Mouse (Mus musculus) thymus, postnatal 25 days (tissue): ENCODE data around the gene Rufy4.

ENCODE experiments used
- DNase-seq: peaks from one replicate; pipeline ENCODE4 v3.0.0; 2022

Gene Rufy4

DNA sequence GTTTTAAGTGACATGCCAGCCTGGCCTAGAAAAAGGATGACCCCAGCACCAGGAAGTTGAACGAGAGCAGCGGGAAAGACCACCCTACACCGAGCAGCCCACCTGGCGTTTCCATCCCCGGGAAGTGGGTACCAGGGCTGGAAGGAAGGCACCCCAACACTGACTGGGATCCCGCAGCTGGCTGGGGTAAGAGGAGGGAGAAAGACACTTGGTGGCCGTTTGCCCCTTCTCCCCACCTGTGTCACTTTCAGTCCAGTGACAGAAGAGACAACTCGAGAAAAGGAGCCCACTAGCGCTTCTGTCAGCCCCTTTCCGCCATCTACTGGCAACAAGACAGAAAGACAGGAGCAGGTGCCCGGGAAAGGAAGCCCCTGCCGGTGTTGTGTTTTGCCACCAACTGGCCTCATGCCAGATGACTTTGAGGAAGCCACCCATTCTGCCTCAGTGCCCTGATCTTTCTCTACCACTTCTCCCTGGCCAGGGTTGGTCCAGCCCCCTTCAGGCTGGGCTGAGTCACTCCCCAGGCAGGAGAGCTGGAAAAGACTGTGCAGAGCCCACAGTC, at the start of gene Rufy4:
Gene Rufy4, plus strand, starts transcription at position 551 of the 562 bp plus-strand sequence.
- peak; percentile 85 for DNase-seq

GRCm38 (mm10) chr1:74076230-74076629, 49.1 kb upstream of the Rufy4 start:
- no peak for DNase-seq

GRCm38 (mm10) chr1:74077353-74077752, 48.0 kb upstream of the Rufy4 start:
- peak; percentile 84 for DNase-seq

DNA sequence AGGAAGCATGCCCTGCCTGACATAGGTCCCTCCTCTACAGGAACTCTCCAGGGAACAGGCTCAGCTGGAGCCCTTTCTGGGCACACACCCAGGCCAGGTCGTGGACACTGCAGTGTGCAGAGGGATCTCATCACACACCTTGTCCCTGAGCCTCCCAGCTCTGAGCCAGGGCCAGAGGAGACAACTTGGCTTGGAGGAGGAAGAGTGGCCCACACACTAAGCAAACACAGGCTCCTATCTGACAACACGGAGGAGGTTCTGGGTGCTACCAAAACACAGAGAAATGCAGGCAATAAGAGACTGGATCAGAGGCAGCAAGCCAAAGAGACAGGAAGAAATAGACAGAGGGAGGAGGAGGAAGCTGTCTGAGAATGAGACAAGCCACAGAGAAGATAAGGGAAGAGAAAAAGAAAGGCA, 43.8 kb upstream of the Rufy4 start:
- no peak for DNase-seq

- DNase-seq, result peak; percentile 58
Observed at GRCm38 (mm10) chr1:74082841-74083463, 42.4 kb upstream of the Rufy4 start.

- DNase-seq, result no peak
Observed at GRCm38 (mm10) chr1:74084065-74084705, 41.2 kb upstream of the Rufy4 start.

DNA sequence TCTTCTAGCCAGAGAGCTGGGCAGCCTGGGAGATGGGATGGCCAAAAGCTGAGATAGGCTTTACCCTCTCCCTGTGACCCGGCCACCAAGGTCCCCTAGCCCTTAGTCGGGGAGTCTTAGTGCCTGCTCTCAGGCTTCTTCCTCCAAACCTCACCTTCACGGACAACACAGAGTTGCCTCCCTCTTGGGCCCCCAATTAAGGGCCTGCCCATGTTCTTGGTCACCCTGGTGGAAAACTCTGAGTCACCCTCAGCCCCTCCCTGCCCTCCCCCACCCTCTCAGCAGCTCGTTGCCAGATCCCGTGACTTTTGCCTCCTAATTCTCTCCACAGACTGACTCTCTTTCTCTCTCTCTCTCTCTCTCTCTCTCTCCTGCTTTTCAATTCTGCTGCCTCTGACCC, 40.6 kb upstream of the Rufy4 start:
- no peak for DNase-seq

- no peak for DNase-seq
Observed at GRCm38 (mm10) chr1:74085566-74085965, 39.8 kb upstream of the Rufy4 start.

DNA sequence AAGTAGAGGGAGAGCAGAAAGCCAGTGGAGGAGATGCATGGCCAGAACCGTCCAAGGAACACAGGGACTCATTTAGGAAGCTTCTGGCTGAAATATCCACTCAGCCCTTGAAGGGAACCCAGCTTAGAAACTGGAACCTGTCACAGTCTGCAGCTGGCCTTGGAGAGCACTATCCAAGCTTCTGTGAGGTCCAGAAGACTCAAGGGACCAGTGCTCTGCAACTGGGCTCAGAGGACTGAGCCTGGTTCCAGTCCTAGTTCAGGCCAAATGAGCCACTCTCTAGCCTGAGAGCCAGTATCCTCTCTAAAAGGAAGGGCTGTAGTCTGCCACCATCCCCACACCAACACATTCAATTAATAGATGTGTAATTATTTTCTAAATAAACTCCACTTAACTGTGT, 36.8 kb upstream of the Rufy4 start:
- no peak for DNase-seq

DNA sequence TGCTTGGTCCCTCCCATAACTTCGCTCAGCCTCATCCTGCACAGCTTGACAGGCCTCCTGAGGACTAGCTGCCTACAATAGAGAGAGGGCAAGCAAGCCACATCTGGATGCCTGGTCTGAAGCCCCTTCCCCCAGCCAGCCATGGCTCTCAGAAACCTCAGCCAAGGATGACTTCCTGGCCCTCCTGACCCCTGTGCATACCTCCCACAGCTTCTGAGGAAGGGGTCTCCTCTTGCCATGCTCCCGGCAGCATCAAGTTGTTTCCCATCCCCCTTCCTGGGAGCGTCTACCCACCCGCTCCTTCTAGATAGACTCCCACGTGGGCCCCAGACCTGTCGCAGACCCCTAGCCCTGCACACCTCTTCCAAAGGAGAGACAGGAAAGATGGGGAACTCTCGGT, 35.0 kb upstream of the Rufy4 start:
- no peak for DNase-seq

GRCm38 (mm10) chr1:74091138-74091537, 34.2 kb upstream of the Rufy4 start:
- no peak for DNase-seq

DNA sequence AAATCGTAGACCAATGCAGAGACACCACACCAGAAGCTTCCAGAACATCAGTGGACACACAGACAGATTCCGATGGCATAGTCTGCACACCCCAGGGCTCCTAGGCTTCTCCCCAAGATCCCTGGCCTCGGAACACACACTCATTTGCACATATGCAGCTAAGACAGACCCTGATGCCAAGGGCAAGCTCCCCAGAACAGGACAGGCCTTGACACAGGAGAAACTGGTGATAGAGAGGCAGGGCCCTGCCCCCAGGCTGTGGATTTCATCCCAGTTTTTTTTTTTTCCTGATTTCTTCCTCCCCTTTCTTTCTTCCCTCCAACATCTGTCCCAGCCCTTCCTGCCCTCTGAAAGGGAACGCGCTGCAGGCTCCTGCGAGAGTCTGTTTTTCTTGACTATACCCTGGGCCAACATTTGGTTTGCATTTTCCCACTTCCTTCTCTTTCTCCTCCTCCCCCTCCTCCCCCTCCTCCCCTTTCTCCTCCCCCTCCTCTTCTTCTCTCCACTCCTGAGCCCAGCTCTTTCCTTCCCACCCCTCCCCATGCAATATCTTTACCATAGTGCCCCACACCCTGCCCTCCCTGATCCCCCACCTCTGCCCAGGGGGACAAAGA, 33.6 kb upstream of the Rufy4 start:
- no peak for DNase-seq

DNA sequence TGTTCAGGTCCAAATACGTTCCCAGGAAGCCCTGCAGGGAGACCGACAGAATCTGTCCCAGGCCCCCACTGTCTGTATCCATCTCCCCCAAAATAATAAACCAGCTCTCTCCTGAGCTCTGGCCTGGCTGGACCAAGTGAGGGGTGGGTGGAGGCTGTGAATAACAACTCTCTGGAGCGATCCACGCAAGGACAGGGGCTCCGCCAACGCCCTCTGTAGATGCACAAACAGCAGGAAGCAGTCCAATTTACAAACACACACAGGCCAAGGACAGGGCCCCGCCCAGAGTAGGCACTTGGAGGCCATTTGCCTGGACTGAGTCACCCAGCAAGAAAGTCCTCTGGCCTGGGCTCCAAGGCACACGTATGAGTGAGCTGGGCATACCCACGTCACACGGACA, 33.1 kb upstream of the Rufy4 start:
- DNase-seq, result no peak

GRCm38 (mm10) chr1:74093447-74093846, 31.9 kb upstream of the Rufy4 start:
- DNase-seq, result no peak

DNA sequence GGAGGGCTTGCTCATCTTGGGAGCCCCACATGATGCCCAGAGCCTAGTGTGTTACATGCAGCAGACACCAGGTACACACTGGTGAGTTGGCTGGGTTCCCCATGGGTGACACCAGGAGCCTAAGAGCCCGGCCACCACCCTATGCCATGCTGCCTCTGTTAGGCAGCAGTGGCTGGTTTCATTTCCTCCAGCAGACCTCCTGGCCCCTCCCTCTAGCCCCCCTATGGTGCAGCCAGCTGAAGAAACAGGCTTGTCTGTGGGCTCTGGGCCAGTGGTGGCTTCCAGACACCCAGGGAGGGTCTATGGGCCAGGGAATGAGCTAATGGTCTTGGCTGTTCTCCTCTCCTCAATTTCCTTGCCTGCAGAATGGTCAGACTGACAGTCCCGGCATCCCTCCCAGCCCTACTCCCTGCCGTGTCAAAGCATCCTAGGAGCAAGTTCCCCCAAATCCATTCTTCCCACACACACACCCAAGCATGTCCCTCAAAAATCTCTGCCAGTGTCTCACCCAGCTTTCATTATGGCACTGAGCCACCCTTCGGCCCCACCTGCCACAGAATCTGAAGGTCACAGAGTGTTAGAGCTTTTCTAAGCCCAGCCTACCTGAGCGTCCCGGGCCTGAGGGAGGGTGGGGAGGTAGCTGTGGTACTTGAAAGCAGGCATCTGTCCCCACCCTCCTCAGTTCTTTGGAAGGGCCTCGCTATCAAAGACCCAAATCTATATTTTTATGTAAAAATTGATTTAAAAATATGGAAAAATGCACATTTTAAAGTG, 30.7 kb upstream of the Rufy4 start:
- no peak for DNase-seq

GRCm38 (mm10) chr1:74095296-74095695, 30.0 kb upstream of the Rufy4 start:
- no peak for DNase-seq

- no peak for DNase-seq
Observed at GRCm38 (mm10) chr1:74095728-74096127, 29.6 kb upstream of the Rufy4 start.

- DNase-seq, result peak; percentile 46
Observed at GRCm38 (mm10) chr1:74098004-74099000, 27.0 kb upstream of the Rufy4 start.

- DNase-seq, result no peak
Observed at GRCm38 (mm10) chr1:74099001-74099435, 26.3 kb upstream of the Rufy4 start.

DNA sequence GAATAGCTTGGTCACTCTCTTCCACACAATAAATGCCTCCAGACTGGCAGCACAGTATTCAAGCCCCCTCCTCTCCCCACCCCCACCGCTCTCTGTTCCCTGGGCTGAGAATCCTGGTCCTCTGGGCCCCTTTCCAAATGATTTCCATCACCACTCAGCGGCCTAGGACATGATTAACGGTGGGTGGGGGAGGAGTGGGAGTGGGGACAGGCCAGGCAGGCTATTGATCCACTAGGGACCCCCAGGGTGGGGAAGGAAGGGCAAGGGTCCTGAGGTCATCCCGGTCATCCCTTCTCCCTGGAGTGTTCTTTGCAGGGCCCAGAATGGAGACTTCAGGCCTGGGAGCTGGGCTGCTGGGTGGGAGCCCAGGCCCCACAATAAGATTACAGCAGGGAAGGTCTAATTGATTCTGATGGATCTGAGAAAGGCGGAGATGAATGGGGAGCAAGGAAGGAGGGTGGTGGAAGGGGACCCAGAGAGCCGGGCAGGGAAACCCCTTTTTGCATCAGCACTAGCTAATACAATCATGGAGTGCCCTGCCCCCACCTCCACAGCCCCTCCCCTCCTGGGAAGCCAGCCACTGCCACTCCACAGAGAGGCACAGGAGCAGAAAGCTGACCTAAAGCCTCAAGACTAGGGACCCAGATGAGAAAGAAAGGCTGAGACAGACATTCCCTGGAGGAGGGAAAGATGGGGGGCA, 21.5 kb upstream of the Rufy4 start:
- no peak for DNase-seq

DNA sequence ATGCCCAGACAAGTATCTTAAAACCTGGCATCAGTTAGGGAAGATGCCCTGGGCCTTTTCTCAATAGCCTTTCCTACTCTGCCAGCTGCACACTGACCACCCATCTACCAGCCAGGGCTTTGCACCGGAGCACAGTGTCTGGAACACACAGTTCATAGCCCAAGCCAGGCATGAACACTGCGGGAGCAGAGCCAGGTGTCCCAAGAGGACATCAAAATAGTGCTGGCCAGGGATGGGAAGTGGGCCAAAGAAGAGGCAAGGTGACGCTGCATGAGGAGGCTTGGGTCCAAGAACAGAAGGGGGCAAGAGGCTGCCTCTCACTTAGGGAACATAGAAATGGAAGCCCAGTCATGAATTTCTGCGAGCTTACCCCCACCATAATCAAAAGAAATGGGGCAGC, 19.7 kb upstream of the Rufy4 start:
- no peak for DNase-seq
